Mouse (Mus musculus): ENCODE data around the gene Nmnat3. TPM values are rescaled to one million over a fixed set of nuclear protein-coding genes. Genes with fewer than 3 reads are reported as not detected.

Nmnat3 gene
- polyA plus RNA-seq, 1 experiment from 2014 or later: 3.0 TPM

DNA sequence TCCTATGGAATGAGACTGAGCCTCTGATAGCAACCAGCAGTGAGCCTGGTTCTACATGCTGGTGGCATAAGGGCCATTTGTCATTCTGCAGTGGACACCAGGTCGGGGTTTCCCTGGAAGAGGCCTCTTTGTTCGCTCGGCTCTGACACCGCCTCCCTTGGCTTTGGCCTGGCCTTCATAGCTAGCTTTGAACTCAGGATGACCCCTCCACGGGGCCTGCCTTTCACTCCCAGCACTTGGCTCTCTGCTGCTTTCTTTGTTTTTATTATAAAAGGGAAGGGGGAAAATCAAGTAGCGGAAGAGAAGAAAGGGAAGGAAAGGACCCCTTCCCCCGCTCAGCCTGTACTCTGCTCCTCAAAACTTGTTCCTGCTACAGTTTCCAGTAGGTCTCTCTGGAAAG is 142.6 kb downstream of the Nmnat3 start:
- H3K36me3 ChIP-seq (replicated peaks; ENCODE audit: control insufficient read depth, insufficient read depth, low read depth, low read length): no peaks in the 10 kb centered on the region
- H3K4me3 ChIP-seq (ENCODE audit: low read depth, low read length): no peak overlapping the region
- DNase-seq (ENCODE audit: low spot score) (peak; percentile 54), ATAC-seq (replicated peaks; ENCODE audit: insufficient number of reproducible peaks, low FRiP score, low TSS enrichment, low read depth) (peak; percentile 60; the same call in 1 of the 2 replicates)
- no peaks in the 10 kb centered on the region for H3K9me3 ChIP-seq (replicated peaks; ENCODE audit: control insufficient read depth, low read length)
- H3K27me3 ChIP-seq (ENCODE audit: control insufficient read depth, insufficient read depth, low read length): no peaks in the 10 kb centered on the region
- H3K27ac ChIP-seq (replicated peaks; ENCODE audit: low read depth, low read length): no peak overlapping the region
- 15% methylated on average over 7 of the region's 7 CpGs for WGBS
- no peaks in the 10 kb centered on the region for H3K4me1 ChIP-seq (ENCODE audit: control insufficient read depth, insufficient read depth, low read length)
- H3K4me2 ChIP-seq (ENCODE audit: low read depth, low read length): no peak overlapping the region
- H3K9ac ChIP-seq (replicated peaks; ENCODE audit: low read length): no peak overlapping the region

DNA sequence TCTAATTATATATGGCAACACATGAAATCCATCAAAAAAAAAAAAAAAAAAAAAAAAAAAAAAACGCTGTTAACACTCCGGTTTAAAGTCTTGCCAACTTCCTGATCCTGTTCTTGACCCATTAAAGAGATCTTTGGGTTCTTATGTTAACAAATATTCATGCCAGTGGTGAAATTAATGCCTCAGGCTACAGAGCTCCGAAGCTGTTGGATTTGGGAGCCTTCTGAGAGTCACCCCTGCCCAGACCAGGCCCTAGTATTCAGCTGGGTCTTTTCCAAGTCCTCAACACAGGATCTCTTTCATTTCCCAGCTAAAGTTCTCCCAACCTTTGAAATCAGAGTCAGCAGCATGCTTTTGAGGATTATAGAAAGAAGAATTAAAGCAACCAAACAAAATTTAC is 143.3 kb downstream of the Nmnat3 start:
- WGBS: 60% methylated on average over 3 of the region's 3 CpGs
- ATAC-seq (replicated peaks; ENCODE audit: insufficient number of reproducible peaks, low FRiP score, low TSS enrichment, low read depth) (no peak), DNase-seq (ENCODE audit: low spot score) (no peak)
- Histone ChIP-seq H3K36me3 (replicated peaks; ENCODE audit: control insufficient read depth, insufficient read depth, low read depth, low read length) (no peaks in the 10 kb centered on the region), H3K9me3 (replicated peaks; ENCODE audit: control insufficient read depth, low read length) (no peaks in the 10 kb centered on the region), H3K27ac (replicated peaks; ENCODE audit: low read depth, low read length) (no peak overlapping the region), H3K4me2 (ENCODE audit: low read depth, low read length) (no peak overlapping the region), H3K27me3 (ENCODE audit: control insufficient read depth, insufficient read depth, low read length) (no peaks in the 10 kb centered on the region), H3K4me1 (ENCODE audit: control insufficient read depth, insufficient read depth, low read length) (no peaks in the 10 kb centered on the region), H3K4me3 (ENCODE audit: low read depth, low read length) (no peak overlapping the region), H3K9ac (replicated peaks; ENCODE audit: low read length) (no peak overlapping the region)

GRCm38 (mm10) chr9:98433021-98433420 is 145.8 kb downstream of the Nmnat3 start:
- ATAC-seq (replicated peaks; ENCODE audit: insufficient number of reproducible peaks, low FRiP score, low TSS enrichment, low read depth) (no peak), DNase-seq (ENCODE audit: low spot score) (no peak)
- Histone ChIP-seq H3K36me3 (replicated peaks; ENCODE audit: control insufficient read depth, insufficient read depth, low read depth, low read length) (no peaks in the 10 kb centered on the region; the same call in 1 of the 2 replicates), H3K9ac (replicated peaks; ENCODE audit: low read length) (no peak overlapping the region), H3K4me1 (ENCODE audit: control insufficient read depth, insufficient read depth, low read length) (no peaks in the 10 kb centered on the region), H3K9me3 (replicated peaks; ENCODE audit: control insufficient read depth, low read length) (no peaks in the 10 kb centered on the region), H3K27ac (replicated peaks; ENCODE audit: low read depth, low read length) (no peak overlapping the region), H3K4me2 (ENCODE audit: low read depth, low read length) (no peak overlapping the region), H3K4me3 (ENCODE audit: low read depth, low read length) (no peak overlapping the region), H3K27me3 (ENCODE audit: control insufficient read depth, insufficient read depth, low read length) (no peaks in the 10 kb centered on the region)
- WGBS: 53% methylated on average over 2 of the region's 2 CpGs

DNA sequence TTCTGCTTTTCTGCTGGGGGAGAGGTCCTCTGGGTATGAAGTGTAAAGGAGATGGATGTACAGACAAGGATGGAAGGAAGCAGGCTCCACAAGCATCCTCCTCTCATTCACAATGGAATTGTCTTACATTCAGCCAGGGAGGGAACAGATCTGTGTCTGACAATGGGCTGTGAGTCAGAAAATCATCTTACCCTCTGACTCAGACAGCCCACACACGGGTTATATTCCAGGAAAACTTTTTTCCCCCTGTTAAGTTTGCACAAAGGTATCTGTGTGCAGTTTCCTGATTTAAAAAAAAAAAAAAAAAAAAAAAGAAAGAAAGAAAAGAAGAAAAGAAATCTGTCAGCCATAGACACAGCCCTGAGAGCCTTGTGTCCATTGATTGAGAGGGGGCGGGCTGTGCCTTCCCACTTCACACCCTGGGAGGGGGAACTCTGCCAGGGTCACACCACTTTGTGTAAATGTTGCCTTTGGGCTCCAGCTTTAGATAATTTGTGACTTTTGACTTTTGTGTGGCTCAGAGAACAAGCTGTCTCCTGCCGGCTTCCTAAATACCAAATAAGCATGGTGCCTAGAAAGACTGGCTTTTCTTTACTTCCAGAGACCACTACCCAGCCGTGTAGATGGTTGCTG is 146.8 kb downstream of the Nmnat3 start:
- Histone ChIP-seq H3K4me1 (ENCODE audit: control insufficient read depth, insufficient read depth, low read length) (no peaks in the 10 kb centered on the region), H3K9ac (replicated peaks; ENCODE audit: low read length) (no peak overlapping the region)

DNA sequence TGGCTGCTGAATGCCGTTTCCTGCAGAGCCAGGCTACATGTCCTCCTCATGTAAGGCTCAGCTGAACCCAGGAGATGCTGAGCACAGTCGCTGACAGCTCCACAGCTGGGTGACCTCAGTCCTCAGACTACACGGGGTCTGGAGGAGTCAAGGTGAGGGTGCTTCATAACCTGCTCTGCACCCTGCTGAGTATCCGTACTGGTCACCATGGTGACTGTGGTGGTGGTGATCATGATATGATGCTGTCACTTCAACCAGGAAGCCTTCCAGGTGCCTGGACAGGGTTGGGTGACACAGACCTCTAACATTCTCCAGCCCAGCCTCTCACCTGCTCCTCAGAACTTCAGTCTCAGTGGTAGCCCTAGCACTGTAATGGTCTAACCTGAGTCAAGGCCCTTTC is 150.6 kb downstream of the Nmnat3 start:
- 84% methylated on average over 4 of the region's 4 CpGs for WGBS
- H3K27me3 ChIP-seq (ENCODE audit: control insufficient read depth, insufficient read depth, low read length): no peaks in the 10 kb centered on the region

More for the DNA sequence above, 146.8 kb downstream of the Nmnat3 start:
- Histone ChIP-seq H3K36me3 (replicated peaks; ENCODE audit: control insufficient read depth, insufficient read depth, low read depth, low read length) (no peaks in the 10 kb centered on the region; the same call in 1 of the 2 replicates), H3K27me3 (ENCODE audit: control insufficient read depth, insufficient read depth, low read length) (no peaks in the 10 kb centered on the region), H3K4me3 (ENCODE audit: low read depth, low read length) (no peak overlapping the region), H3K4me2 (ENCODE audit: low read depth, low read length) (no peak overlapping the region), H3K9me3 (replicated peaks; ENCODE audit: control insufficient read depth, low read length) (no peaks in the 10 kb centered on the region), H3K27ac (replicated peaks; ENCODE audit: low read depth, low read length) (no peak overlapping the region)
- 37% methylated on average over 4 of the region's 4 CpGs for WGBS
- DNase-seq (ENCODE audit: low spot score): no peak
- ATAC-seq (replicated peaks; ENCODE audit: insufficient number of reproducible peaks, low FRiP score, low TSS enrichment, low read depth): no peak

DNA sequence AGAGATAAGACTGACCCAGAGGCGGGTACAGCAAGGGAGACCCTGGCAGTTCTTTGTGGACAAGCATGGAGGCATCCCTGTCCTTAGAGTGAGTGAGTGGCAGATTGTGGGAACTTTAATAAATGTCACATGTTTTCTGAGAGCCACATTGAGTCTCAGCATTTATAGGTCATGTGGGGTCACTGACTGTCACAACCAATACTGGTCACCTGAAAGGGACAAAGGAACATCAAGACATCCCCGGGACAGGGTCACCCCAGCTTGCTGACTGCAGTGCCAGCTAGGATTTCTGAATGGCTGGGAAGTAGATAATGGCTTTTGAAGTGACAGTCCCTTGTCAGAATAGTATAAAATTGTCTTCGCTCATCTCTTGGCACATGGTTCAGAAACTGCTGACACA is 151.9 kb downstream of the Nmnat3 start:
- H3K36me3 ChIP-seq (replicated peaks; ENCODE audit: control insufficient read depth, insufficient read depth, low read depth, low read length): no peaks in the 10 kb centered on the region; the same call in 1 of the 2 replicates
- ATAC-seq (replicated peaks; ENCODE audit: insufficient number of reproducible peaks, low FRiP score, low TSS enrichment, low read depth) (no peak), DNase-seq (ENCODE audit: low spot score) (no peak)
- no peak overlapping the region for H3K27ac ChIP-seq (replicated peaks; ENCODE audit: low read depth, low read length)
- H3K9me3 ChIP-seq (replicated peaks; ENCODE audit: control insufficient read depth, low read length): no peaks in the 10 kb centered on the region
- no peak overlapping the region for H3K4me2 ChIP-seq (ENCODE audit: low read depth, low read length)
- WGBS: 47% methylated on average over 3 of the region's 3 CpGs
- no peak overlapping the region for H3K9ac ChIP-seq (replicated peaks; ENCODE audit: low read length)
- no peak overlapping the region for H3K4me3 ChIP-seq (ENCODE audit: low read depth, low read length)
- H3K27me3 ChIP-seq (ENCODE audit: control insufficient read depth, insufficient read depth, low read length): no peaks in the 10 kb centered on the region
- no peaks in the 10 kb centered on the region for H3K4me1 ChIP-seq (ENCODE audit: control insufficient read depth, insufficient read depth, low read length)

More for the DNA sequence above, 150.6 kb downstream of the Nmnat3 start:
- H3K4me1 ChIP-seq (ENCODE audit: control insufficient read depth, insufficient read depth, low read length): no peaks in the 10 kb centered on the region
- H3K9me3 ChIP-seq (replicated peaks; ENCODE audit: control insufficient read depth, low read length): no peaks in the 10 kb centered on the region
- no peak overlapping the region for H3K9ac ChIP-seq (replicated peaks; ENCODE audit: low read length)
- no peak for ATAC-seq (replicated peaks; ENCODE audit: insufficient number of reproducible peaks, low FRiP score, low TSS enrichment, low read depth)
- H3K4me2 ChIP-seq (ENCODE audit: low read depth, low read length): no peak overlapping the region
- no peak for DNase-seq (ENCODE audit: low spot score)
- H3K36me3 ChIP-seq (replicated peaks; ENCODE audit: control insufficient read depth, insufficient read depth, low read depth, low read length): no peaks in the 10 kb centered on the region; the same call in 1 of the 2 replicates
- no peak overlapping the region for H3K27ac ChIP-seq (replicated peaks; ENCODE audit: low read depth, low read length)
- no peak overlapping the region for H3K4me3 ChIP-seq (ENCODE audit: low read depth, low read length)

DNA sequence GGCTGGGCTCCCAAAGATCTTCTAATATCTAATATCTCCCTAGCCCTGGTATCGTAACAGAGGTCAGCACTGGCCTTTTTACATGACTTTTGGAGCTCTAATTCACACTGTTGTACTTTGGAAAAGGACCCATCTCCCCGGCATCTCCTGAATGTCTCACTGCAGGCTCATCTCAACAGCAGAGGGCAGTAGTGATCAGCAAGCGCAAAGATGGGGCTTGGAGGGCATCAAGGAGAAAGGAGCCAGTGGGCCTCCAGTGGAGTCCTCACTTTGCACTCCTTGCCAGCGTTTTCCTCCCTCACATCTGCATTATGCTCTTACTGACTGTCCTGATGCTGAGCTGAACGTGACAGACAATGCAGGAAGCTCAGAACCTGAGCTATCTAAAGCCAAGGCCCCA is 155.4 kb downstream of the Nmnat3 start:
- H3K36me3 ChIP-seq (replicated peaks; ENCODE audit: control insufficient read depth, insufficient read depth, low read depth, low read length): peaks cover 3% of the 10 kb centered on the region
- no peaks in the 10 kb centered on the region for H3K4me1 ChIP-seq (ENCODE audit: control insufficient read depth, insufficient read depth, low read length)
- no peaks in the 10 kb centered on the region for H3K27me3 ChIP-seq (ENCODE audit: control insufficient read depth, insufficient read depth, low read length)
- DNase-seq (ENCODE audit: low spot score): peak; percentile 60
- WGBS: 55% methylated on average over 5 of the region's 5 CpGs
- H3K9me3 ChIP-seq (replicated peaks; ENCODE audit: control insufficient read depth, low read length): no peaks in the 10 kb centered on the region
- H3K4me2 ChIP-seq (ENCODE audit: low read depth, low read length): no peak overlapping the region
- H3K4me3 ChIP-seq (ENCODE audit: low read depth, low read length): no peak overlapping the region
- no peak for ATAC-seq (replicated peaks; ENCODE audit: insufficient number of reproducible peaks, low FRiP score, low TSS enrichment, low read depth)
- H3K9ac ChIP-seq (replicated peaks; ENCODE audit: low read length): no peak overlapping the region
- no peak overlapping the region for H3K27ac ChIP-seq (replicated peaks; ENCODE audit: low read depth, low read length)

GRCm38 (mm10) chr9:98445359-98446149 is 158.3 kb downstream of the Nmnat3 start:
- H3K36me3 ChIP-seq (replicated peaks; ENCODE audit: control insufficient read depth, insufficient read depth, low read depth, low read length): peaks cover 3% of the 10 kb centered on the region
- no peaks in the 10 kb centered on the region for H3K27me3 ChIP-seq (ENCODE audit: control insufficient read depth, insufficient read depth, low read length)
- H3K4me1 ChIP-seq (ENCODE audit: control insufficient read depth, insufficient read depth, low read length): no peaks in the 10 kb centered on the region
- WGBS: 75% methylated on average over 9 of the region's 9 CpGs
- H3K9ac ChIP-seq (replicated peaks; ENCODE audit: low read length): no peak overlapping the region
- no peak for ATAC-seq (replicated peaks; ENCODE audit: insufficient number of reproducible peaks, low FRiP score, low TSS enrichment, low read depth)
- no peak overlapping the region for H3K4me3 ChIP-seq (ENCODE audit: low read depth, low read length)
- no peak overlapping the region for H3K4me2 ChIP-seq (ENCODE audit: low read depth, low read length)
- no peak overlapping the region for H3K27ac ChIP-seq (replicated peaks; ENCODE audit: low read depth, low read length)
- no peak for DNase-seq (ENCODE audit: low spot score)
- no peaks in the 10 kb centered on the region for H3K9me3 ChIP-seq (replicated peaks; ENCODE audit: control insufficient read depth, low read length)
